Mouse (Mus musculus) heart, embryonic 11.5 days (tissue): Measurements from ENCODE around the gene Zdhhc13. TPM values are rescaled to one million over a fixed set of nuclear protein-coding genes. Genes with fewer than 3 reads are reported as not detected.

Source experiments
- ATAC-seq: fragments of 200-750 bp; cut with Nextera tagmentation; replicated peaks from 2 replicates; pipeline ENCODE4 v1.8.0; 2017; ENCODE audit warnings: moderate library complexity; ENCODE audit not compliant: insufficient number of reproducible peaks, low FRiP score, low TSS enrichment
- H3K27ac ChIP-seq: fragments of 300-500 bp; sonication (generic); 2 replicates; pipeline ENCODE4 v1.5.1; 2014; ENCODE audit warnings: mild to moderate bottlenecking, low read depth, low read length
- H3K27me3 ChIP-seq: fragments of 300-500 bp; sonication (generic); 2 replicates; pipeline ENCODE4 v1.6.1; 2014; ENCODE audit warnings: mild to moderate bottlenecking, low read length, mixed read lengths; ENCODE audit not compliant: control insufficient read depth, insufficient read depth
- H3K36me3 ChIP-seq: fragments of 300-500 bp; sonication (generic); 2 replicates; pipeline ENCODE4 v1.6.1; 2014; ENCODE audit warnings: mild to moderate bottlenecking, low read length, moderate library complexity, mixed read lengths; ENCODE audit not compliant: control insufficient read depth, insufficient read depth
- H3K4me1 ChIP-seq: fragments of 300-500 bp; sonication (generic); 2 replicates; pipeline ENCODE4 v1.6.1; 2014; ENCODE audit warnings: low read length; ENCODE audit not compliant: control insufficient read depth, insufficient read depth
- H3K4me2 ChIP-seq: fragments of 300-500 bp; sonication (generic); 2 replicates; pipeline ENCODE4 v1.6.1; 2014; ENCODE audit warnings: mild to moderate bottlenecking, moderate library complexity
- H3K4me3 ChIP-seq: fragments of 300-500 bp; sonication (generic); 2 replicates; pipeline ENCODE4 v1.5.1; 2014; ENCODE audit warnings: low read depth, low read length
- H3K9ac ChIP-seq: fragments of 300-500 bp; sonication (generic); 2 replicates; pipeline ENCODE4 v1.6.1; 2014; ENCODE audit warnings: mild to moderate bottlenecking, low read depth, low read length, moderate library complexity
- H3K9me3 ChIP-seq: fragments of 300-500 bp; sonication (generic); replicated peaks from 2 replicates; pipeline ENCODE4 v1.6.1; 2016; ENCODE audit warnings: low read length; ENCODE audit not compliant: control insufficient read depth
- WGBS: fragments of 180-500 bp; shearing (Covaris S2); extraction: QIAGEN DNeasy Blood & Tissue Kit; methylation state at CpG from one replicate; pipeline ENCODE4 v1.1.7; 2014; ENCODE audit not compliant: insufficient replicate concordance; 5-methylcytosine and 5-hydroxymethylcytosine counted together
- polyA plus RNA-seq: library from polyadenylated mRNA; unstranded; fragments of >200 nt; fragmentation: Nextera tagmentation; extraction: Ambion mirVana; gene quantifications from 2 replicates; pipeline ENCODE4 v1.2.1, GENCODE M21; 2014

Gene Zdhhc13
- polyA plus RNA-seq, 1 experiment from 2014 or later, result 36.1 TPM

DNA sequence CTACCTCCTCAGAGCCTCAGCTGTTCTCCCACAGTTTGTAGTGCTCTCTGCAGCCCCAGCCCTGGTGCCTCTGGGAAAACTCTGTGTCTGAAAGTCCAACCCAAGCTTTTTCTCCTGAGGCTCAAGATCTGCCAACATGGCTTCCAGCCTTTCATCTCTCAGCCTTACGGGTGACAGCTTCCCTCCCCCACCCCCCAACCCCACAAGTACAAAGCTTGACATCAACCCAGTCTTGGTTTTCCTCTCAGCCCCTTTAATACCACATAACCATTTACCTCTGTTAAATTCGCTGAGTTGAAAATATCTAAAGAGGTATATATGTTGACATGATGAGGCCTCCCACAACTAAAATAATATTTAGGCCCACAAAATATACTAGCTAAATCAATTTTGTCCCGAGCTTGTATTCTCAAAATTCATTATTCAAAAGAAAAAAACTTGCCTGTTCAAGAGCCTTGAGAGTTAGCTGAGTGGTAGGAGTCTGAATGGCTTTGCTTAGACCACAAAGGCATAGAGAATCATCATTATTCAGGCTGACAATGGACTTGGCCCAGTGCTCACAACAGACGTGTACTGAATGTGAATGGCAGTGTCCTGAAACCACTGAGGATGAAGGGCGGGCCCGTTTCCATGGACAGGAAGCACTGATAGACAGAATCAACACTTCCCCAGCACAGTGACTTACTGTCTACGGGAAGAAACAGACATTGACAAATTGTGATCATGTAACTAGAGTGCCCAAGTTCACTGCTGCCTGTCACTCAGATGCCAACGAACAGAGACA, 10.9 kb upstream of the Zdhhc13 start:
- no peak overlapping the region for H3K27ac ChIP-seq
- no peaks in the 10 kb centered on the region for H3K36me3 ChIP-seq
- no peak overlapping the region for H3K4me3 ChIP-seq
- no peak for ATAC-seq
- no peaks in the 10 kb centered on the region for H3K9me3 ChIP-seq
- no peaks in the 10 kb centered on the region for H3K27me3 ChIP-seq
- no peak overlapping the region for H3K4me2 ChIP-seq
- 60% methylated on average over 8 of the region's 8 CpGs for WGBS
- H3K9ac ChIP-seq, result no peak overlapping the region
- H3K4me1 ChIP-seq, result no peaks in the 10 kb centered on the region

DNA sequence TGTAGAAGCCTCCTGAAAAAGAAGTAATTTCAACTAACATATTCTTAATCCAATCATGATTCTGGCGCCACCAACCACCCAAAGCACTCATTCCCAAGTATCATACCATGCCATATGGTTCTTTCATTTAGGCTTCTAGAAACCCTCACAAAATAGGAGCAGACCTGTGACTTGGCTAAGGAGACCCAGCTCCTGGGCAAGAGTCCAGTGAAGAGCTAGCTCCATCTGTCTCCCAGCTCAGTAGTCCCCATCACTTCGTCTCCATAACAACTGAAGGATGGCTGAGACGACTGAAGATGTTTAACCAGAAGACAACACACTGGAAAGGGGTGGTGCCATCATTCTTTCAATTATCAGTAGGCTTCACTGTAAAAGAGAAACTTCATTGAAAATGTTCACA, 9.7 kb upstream of the Zdhhc13 start:
- Histone ChIP-seq H3K4me1 (no peaks in the 10 kb centered on the region), H3K4me3 (no peak overlapping the region), H3K36me3 (no peaks in the 10 kb centered on the region), H3K27ac (no peak overlapping the region), H3K9me3 (no peaks in the 10 kb centered on the region), H3K9ac (no peak overlapping the region), H3K27me3 (no peaks in the 10 kb centered on the region), H3K4me2 (no peak overlapping the region)
- 73% methylated on average over 3 of the region's 3 CpGs for WGBS
- no peak for ATAC-seq

DNA sequence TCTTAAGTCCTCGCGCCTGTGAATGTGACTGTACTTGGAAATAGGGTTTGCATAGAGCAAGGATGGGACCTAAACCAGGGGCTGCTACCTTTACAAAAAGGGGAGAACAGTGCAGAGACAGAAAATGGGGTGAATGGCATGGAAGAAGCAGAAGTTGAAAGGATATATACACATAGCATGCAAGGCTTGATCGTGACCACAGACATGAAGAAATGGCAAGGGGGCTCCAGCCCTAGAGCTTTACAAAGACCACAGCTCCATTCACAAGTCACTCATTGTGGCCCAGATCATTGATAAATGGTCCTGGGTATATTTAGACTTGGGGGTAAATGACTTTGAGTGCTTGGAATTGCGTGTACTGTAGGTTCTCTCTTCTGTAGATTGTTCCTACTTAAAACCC, 6.4 kb upstream of the Zdhhc13 start:
- H3K9me3 ChIP-seq, result no peaks in the 10 kb centered on the region
- H3K27me3 ChIP-seq, result no peaks in the 10 kb centered on the region
- H3K9ac ChIP-seq, result no peak overlapping the region
- H3K4me2 ChIP-seq, result no peak overlapping the region
- WGBS, result 77% methylated on average over 4 of the region's 4 CpGs
- no peak for ATAC-seq
- H3K4me3 ChIP-seq, result no peak overlapping the region
- no peaks in the 10 kb centered on the region for H3K36me3 ChIP-seq
- no peaks in the 10 kb centered on the region for H3K4me1 ChIP-seq
- H3K27ac ChIP-seq, result no peak overlapping the region

DNA sequence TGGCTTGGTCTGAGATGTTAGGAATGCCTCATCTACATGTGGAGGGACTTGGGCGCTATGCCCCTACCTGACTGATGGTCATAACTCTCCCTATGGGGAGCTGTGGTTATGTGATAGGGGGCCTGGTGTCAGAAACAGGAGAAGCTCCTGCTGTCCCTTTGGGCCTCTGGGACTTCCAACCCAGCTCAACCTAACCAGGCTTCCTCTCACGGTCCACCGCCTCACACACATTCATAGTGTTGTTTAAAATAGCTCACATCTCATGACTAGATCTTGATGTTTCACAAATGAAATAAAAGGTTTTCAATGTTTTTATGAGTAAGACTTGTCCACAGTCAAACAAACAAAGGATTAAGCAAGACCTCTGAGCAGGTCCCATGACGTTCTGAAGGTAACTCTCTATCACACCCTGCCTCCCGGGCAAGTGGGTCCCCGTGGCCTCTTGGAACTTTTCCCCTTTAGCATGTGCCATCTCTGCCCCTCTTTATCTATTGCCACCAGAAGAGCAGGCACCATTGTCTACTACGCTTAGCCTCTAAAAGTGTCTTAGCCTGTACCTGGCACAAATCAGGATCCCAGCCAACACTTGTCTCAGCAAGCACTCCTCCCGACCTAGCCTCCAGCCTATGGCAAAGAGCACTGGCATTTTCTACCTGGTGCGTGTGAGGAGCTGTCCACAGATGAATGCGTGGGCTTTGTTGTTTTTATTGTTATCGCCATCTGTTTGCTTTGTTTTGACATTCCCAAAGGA, 3.9 kb upstream of the Zdhhc13 start:
- WGBS, result 77% methylated on average over 11 of the region's 11 CpGs
- no peak overlapping the region for H3K4me3 ChIP-seq
- peaks cover 3% of the 10 kb centered on the region; the same call in 1 of the 2 replicates for H3K4me1 ChIP-seq
- no peak overlapping the region for H3K4me2 ChIP-seq
- no peaks in the 10 kb centered on the region for H3K9me3 ChIP-seq
- H3K36me3 ChIP-seq, result no peaks in the 10 kb centered on the region
- no peak for ATAC-seq
- H3K27me3 ChIP-seq, result no peaks in the 10 kb centered on the region
- no peak overlapping the region for H3K9ac ChIP-seq
- H3K27ac ChIP-seq, result no peak overlapping the region

DNA sequence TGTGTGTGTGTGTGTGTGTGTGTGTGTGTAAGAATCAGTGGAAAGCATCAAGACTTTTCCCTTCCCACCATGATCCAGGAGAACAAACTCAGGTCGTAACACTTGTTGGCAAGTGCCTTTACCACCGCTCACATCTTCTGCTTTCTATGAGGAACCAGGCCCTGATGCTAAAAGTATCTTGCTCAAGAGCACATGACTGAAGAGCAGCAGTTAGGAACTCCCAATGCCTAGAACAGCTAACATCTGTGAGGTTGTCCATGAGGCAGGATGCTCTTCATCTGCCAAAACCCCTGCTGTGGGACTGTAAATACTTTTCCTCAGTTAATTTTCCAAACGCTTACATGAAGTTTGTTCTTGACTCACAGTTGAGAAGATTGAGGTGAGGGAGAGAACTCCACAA, 455 bp upstream of the Zdhhc13 start:
- no peak overlapping the region for H3K27ac ChIP-seq
- ATAC-seq, result no peak

DNA sequence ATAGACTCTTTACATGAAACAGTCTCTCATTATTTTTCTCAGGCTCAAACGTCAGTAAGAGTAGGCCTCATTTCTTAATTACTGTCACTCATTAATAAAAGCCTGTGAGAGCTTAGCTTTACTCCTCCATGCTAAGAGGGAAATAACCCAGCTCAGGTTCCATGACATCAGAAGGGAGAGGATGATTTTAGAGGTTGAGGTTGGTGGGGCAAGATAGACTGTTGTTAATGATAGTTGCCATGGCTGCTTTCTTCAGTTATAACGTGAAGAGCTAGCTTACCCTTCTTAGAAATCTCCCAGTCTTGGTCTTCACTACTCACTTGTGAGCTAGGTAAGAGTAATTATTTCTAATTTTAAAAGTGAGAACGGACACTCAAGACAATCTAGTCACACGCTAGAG, 1.3 kb downstream of the Zdhhc13 start:
- WGBS, result 60% methylated on average over 4 of the region's 4 CpGs
- no peak overlapping the region for H3K4me3 ChIP-seq
- H3K4me2 ChIP-seq, result peak overlapping the region; percentile 38; the same call in 1 of the 2 replicates
- H3K27me3 ChIP-seq, result no peaks in the 10 kb centered on the region
- no peaks in the 10 kb centered on the region for H3K36me3 ChIP-seq
- peaks cover 10% of the 10 kb centered on the region; the same call in 1 of the 2 replicates for H3K4me1 ChIP-seq
- no peaks in the 10 kb centered on the region for H3K9me3 ChIP-seq
- no peak for ATAC-seq
- no peak overlapping the region for H3K9ac ChIP-seq
- no peak overlapping the region for H3K27ac ChIP-seq

More for the DNA sequence above, 455 bp upstream of the Zdhhc13 start:
- Histone ChIP-seq H3K36me3 (no peaks in the 10 kb centered on the region), H3K9ac (no peak overlapping the region), H3K4me3 (peak overlapping the region; percentile 75; the same call in 1 of the 2 replicates), H3K27me3 (no peaks in the 10 kb centered on the region), H3K4me2 (peak overlapping the region; percentile 90), H3K9me3 (no peaks in the 10 kb centered on the region), H3K4me1 (peaks cover 10% of the 10 kb centered on the region; the same call in 1 of the 2 replicates)
- 67% methylated on average over 3 of the region's 3 CpGs for WGBS

DNA sequence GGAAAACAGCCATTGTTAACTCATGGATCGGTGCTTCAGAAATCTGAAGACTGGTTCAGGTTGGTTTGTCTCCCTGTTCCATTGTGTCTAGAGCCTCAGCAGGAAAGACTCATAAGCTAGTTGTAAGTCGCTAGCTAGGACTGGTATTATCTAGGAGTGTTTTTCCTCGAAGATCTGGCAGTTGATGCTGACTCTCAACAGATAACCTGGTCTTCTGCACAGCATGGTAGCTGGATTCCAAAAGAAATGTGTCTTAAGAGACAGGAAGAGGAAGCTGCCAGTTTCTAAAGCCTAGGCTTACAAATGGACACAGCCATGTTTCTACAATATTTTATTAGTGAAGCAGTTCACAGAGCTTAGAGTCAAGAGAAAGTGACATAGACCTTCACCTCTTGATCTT, 2.6 kb downstream of the Zdhhc13 start:
- H3K9ac ChIP-seq, result no peak overlapping the region
- H3K9me3 ChIP-seq, result no peaks in the 10 kb centered on the region
- WGBS, result 74% methylated on average over 3 of the region's 3 CpGs
- no peaks in the 10 kb centered on the region for H3K27me3 ChIP-seq
- H3K27ac ChIP-seq, result no peak overlapping the region
- peaks cover 10% of the 10 kb centered on the region; the same call in 1 of the 2 replicates for H3K4me1 ChIP-seq
- H3K36me3 ChIP-seq, result no peaks in the 10 kb centered on the region
- ATAC-seq, result no peak
- H3K4me2 ChIP-seq, result no peak overlapping the region
- no peak overlapping the region for H3K4me3 ChIP-seq

DNA sequence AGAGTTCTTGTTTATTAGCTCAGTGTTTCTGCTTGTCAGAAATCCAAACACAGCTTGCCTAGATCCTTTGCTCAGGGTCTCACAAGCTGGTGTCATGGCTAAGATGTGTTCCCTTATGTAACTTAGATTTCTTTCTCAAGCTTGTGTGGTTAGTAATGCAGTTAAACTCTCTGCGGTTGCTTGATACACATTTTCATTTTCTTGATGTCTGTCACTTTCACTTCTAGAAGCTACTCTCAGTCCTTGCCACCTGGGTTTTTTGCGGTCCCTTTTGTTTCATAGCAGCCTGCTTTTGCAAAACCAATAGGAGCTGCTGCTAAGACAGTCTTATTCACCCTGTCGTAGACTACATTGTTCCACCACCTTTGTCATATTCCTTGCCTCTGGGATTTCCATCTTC, 6.3 kb downstream of the Zdhhc13 start:
- no peaks in the 10 kb centered on the region for H3K27me3 ChIP-seq
- peaks cover 10% of the 10 kb centered on the region for H3K4me1 ChIP-seq
- no peaks in the 10 kb centered on the region for H3K9me3 ChIP-seq
- H3K36me3 ChIP-seq, result no peaks in the 10 kb centered on the region
- H3K27ac ChIP-seq, result no peak overlapping the region
- H3K9ac ChIP-seq, result no peak overlapping the region
- H3K4me2 ChIP-seq, result no peak overlapping the region
- no peak for ATAC-seq
- WGBS, result 90% methylated on average over 3 of the region's 3 CpGs
- no peak overlapping the region for H3K4me3 ChIP-seq
